Mouse (Mus musculus): ENCODE measurements around the gene Rcc1l. TPM values are rescaled to one million over a fixed set of nuclear protein-coding genes. Genes with fewer than 3 reads are reported as not detected.

Gene Rcc1l
- polyA plus RNA-seq, 1 experiment from 2014 or later, result 29.4 TPM

Other genes with a start within 250 kb of the Rcc1l start
- 9.1 and 9.7 TPM in 2 replicates for gene Castor2, start 77.1 kb downstream of the Rcc1l start, polyA plus RNA-seq (2015; fragmentation: Nextera tagmentation; extraction: Ambion mirVana)
- 8.8 and 9.0 TPM in 2 replicates for gene Gtf2ird2, start 7.2 kb upstream of the Rcc1l start, polyA plus RNA-seq (2015; fragmentation: Nextera tagmentation; extraction: Ambion mirVana)
- gene Ncf1, start 52.9 kb upstream of the Rcc1l start, polyA plus RNA-seq (2015; fragmentation: Nextera tagmentation; extraction: Ambion mirVana), result 10.2 and 10.3 TPM in 2 replicates
- gene Gtf2i, start 138.0 kb upstream of the Rcc1l start, polyA plus RNA-seq (2015; fragmentation: Nextera tagmentation; extraction: Ambion mirVana), result 190 and 202 TPM in 2 replicates

Measured in embryonic facial prominence, embryonic 15.5 days (tissue).